Mouse (Mus musculus) liver, adult 2 months (tissue): ENCODE measurements around the gene Ext2.
A peak's percentile ranks its signal among the peaks of the same experiment; 100 is the strongest.

Experiments used
- CTCF ChIP-seq: fragments of 200-500 bp; IDR thresholded peaks from 2 replicates; pipeline ENCODE4 v1.5.1; 2011; ENCODE audit warnings: low read depth, low read length, control low read depth
- POLR2A ChIP-seq: fragments of 200-500 bp; IDR thresholded peaks from 2 replicates; pipeline ENCODE4 v1.6.1; 2011; ENCODE audit warnings: low read length, control low read depth; ENCODE audit not compliant: insufficient read depth; ENCODE audit errors: extremely low read depth

DNA sequence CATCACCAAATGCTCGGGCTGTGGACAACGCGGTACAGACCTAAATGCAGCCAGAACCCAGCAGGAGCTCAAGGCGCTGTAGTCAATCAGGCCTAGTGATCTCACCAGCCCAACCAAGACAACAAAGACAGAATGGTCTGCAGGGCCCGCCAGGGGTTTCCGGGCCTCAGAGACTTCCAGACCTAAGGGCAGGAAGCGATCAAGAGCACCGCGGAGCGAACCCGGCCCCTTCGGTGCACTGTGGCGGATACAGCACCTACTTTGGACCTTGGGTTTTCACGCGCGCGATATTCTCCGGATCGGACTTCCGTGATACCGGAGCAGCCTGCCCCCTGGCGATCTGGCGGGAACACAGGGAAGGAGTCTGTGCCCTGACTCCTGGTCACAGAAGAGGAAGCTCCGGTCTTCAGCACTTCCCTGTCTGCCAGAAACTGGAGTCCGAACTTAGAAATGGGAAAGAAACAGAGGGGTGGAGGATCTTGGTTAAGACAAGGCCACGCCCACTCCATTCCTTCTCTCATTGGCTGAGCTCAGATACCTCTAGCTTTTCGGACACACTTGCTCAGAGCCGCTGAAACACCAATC is 27.2 kb upstream of the Ext2 start, which contains the start of gene Accs:
- TF ChIP-seq CTCF (peak; percentile 80), POLR2A (no peak)
